Mouse (Mus musculus): ENCODE results near the gene Cat. TPM values are rescaled to one million over a fixed set of nuclear protein-coding genes. Genes with fewer than 3 reads are reported as not detected.

Cat gene
- polyA plus RNA-seq, 1 experiment from 2014 or later: 89.5 TPM

- Histone ChIP-seq H3K9me3 (no peaks in the 10 kb centered on the region), H3K27ac (no peak overlapping the region), H3K27me3 (ENCODE audit: insufficient read depth, poor library complexity, severe bottlenecking) (peaks cover 10% of the 10 kb centered on the region; the same call in 1 of the 2 replicates), H3K4me3 (no peak overlapping the region), H3K4me1 (peaks cover 14% of the 10 kb centered on the region), H3K36me3 (peaks cover 30% of the 10 kb centered on the region)
- DNase-seq (ENCODE audit: low spot score): no peak
- WGBS: 89% methylated on average over 8 of the region's 8 CpGs
Observed at GRCm38 (mm10) chr2:103450267-103450666, 34.7 kb downstream of the Cat start.

GRCm38 (mm10) chr2:103449813-103450212 lies 35.1 kb downstream of the Cat start:
- WGBS: 80% methylated on average over 7 of the region's 7 CpGs
- no peak for DNase-seq (ENCODE audit: low spot score)

GRCm38 (mm10) chr2:103448947-103449560 lies 35.9 kb downstream of the Cat start:
- Histone ChIP-seq H3K27ac (no peak overlapping the region), H3K36me3 (peaks cover 18% of the 10 kb centered on the region; the same call in 1 of the 2 replicates), H3K27me3 (ENCODE audit: insufficient read depth, poor library complexity, severe bottlenecking) (peaks cover 10% of the 10 kb centered on the region; the same call in 1 of the 2 replicates), H3K4me1 (peaks cover 20% of the 10 kb centered on the region), H3K9me3 (no peaks in the 10 kb centered on the region), H3K4me3 (no peak overlapping the region)
- WGBS: 44% methylated on average over 14 of the region's 14 CpGs
- DNase-seq (ENCODE audit: low spot score): no peak

More at GRCm38 (mm10) chr2:103449813-103450212, 35.1 kb downstream of the Cat start:
- H3K4me1 ChIP-seq: peaks cover 16% of the 10 kb centered on the region
- no peaks in the 10 kb centered on the region for H3K9me3 ChIP-seq
- peaks cover 26% of the 10 kb centered on the region for H3K36me3 ChIP-seq
- H3K27me3 ChIP-seq (ENCODE audit: insufficient read depth, poor library complexity, severe bottlenecking): peaks cover 10% of the 10 kb centered on the region; the same call in 1 of the 2 replicates
- no peak overlapping the region for H3K4me3 ChIP-seq
- H3K27ac ChIP-seq: no peak overlapping the region

- DNase-seq (ENCODE audit: low spot score): no peak
- Histone ChIP-seq H3K4me1 (peaks cover 20% of the 10 kb centered on the region), H3K9me3 (no peaks in the 10 kb centered on the region), H3K36me3 (no peaks in the 10 kb centered on the region), H3K27me3 (ENCODE audit: insufficient read depth, poor library complexity, severe bottlenecking) (peaks cover 10% of the 10 kb centered on the region; the same call in 1 of the 2 replicates), H3K27ac (no peak overlapping the region), H3K4me3 (no peak overlapping the region)
- WGBS: 82% methylated on average over 6 of the region's 6 CpGs
Observed at GRCm38 (mm10) chr2:103446326-103446725, 38.6 kb downstream of the Cat start.

GRCm38 (mm10) chr2:103445776-103446175 lies 39.2 kb downstream of the Cat start:
- Histone ChIP-seq H3K4me1 (peaks cover 20% of the 10 kb centered on the region), H3K4me3 (no peak overlapping the region), H3K36me3 (no peaks in the 10 kb centered on the region), H3K9me3 (no peaks in the 10 kb centered on the region), H3K27ac (no peak overlapping the region), H3K27me3 (ENCODE audit: insufficient read depth, poor library complexity, severe bottlenecking) (peaks cover 10% of the 10 kb centered on the region; the same call in 1 of the 2 replicates)
- WGBS: 55% methylated on average over 6 of the region's 6 CpGs
- DNase-seq (ENCODE audit: low spot score): no peak

- Histone ChIP-seq H3K27ac (peak overlapping the region; percentile 25; the same call in 1 of the 2 replicates), H3K4me1 (peaks cover 31% of the 10 kb centered on the region), H3K9me3 (no peaks in the 10 kb centered on the region), H3K4me3 (peak overlapping the region; percentile 42), H3K36me3 (no peaks in the 10 kb centered on the region), H3K27me3 (ENCODE audit: insufficient read depth, poor library complexity, severe bottlenecking) (no peaks in the 10 kb centered on the region)
- WGBS: 2% methylated on average over 12 of the region's 12 CpGs
- peak; percentile 92 for DNase-seq (ENCODE audit: low spot score)
Observed at GRCm38 (mm10) chr2:103439710-103440109, 45.2 kb downstream of the Cat start.

GRCm38 (mm10) chr2:103439071-103439622 lies 45.8 kb downstream of the Cat start:
- no peak for DNase-seq (ENCODE audit: low spot score)
- H3K9me3 ChIP-seq: no peaks in the 10 kb centered on the region
- H3K27me3 ChIP-seq (ENCODE audit: insufficient read depth, poor library complexity, severe bottlenecking): no peaks in the 10 kb centered on the region
- no peaks in the 10 kb centered on the region for H3K36me3 ChIP-seq
- no peak overlapping the region for H3K4me3 ChIP-seq
- 80% methylated on average over 11 of the region's 11 CpGs for WGBS
- peaks cover 28% of the 10 kb centered on the region for H3K4me1 ChIP-seq
- peak overlapping the region; percentile 25; the same call in 1 of the 2 replicates for H3K27ac ChIP-seq

- Histone ChIP-seq H3K4me1 (peaks cover 41% of the 10 kb centered on the region), H3K27ac (peak overlapping the region; percentile 81; the same call in 1 of the 2 replicates), H3K36me3 (no peaks in the 10 kb centered on the region), H3K4me3 (no peak overlapping the region), H3K27me3 (ENCODE audit: insufficient read depth, poor library complexity, severe bottlenecking) (no peaks in the 10 kb centered on the region), H3K9me3 (no peaks in the 10 kb centered on the region)
- WGBS: 51% methylated on average over 5 of the region's 5 CpGs
- DNase-seq (ENCODE audit: low spot score): no peak
Observed at GRCm38 (mm10) chr2:103436534-103436933, 48.4 kb downstream of the Cat start.

- H3K4me3 ChIP-seq: no peak overlapping the region
- no peak for DNase-seq (ENCODE audit: low spot score)
- H3K27me3 ChIP-seq (ENCODE audit: insufficient read depth, poor library complexity, severe bottlenecking): no peaks in the 10 kb centered on the region
- WGBS: 77% methylated on average over 2 of the region's 2 CpGs
- no peak overlapping the region for H3K27ac ChIP-seq
- peaks cover 42% of the 10 kb centered on the region for H3K4me1 ChIP-seq
- H3K36me3 ChIP-seq: no peaks in the 10 kb centered on the region
- H3K9me3 ChIP-seq: no peaks in the 10 kb centered on the region
Observed at GRCm38 (mm10) chr2:103435110-103435509, 49.9 kb downstream of the Cat start.

GRCm38 (mm10) chr2:103432695-103433275 lies 52.2 kb downstream of the Cat start:
- H3K36me3 ChIP-seq: no peaks in the 10 kb centered on the region
- no peak overlapping the region for H3K27ac ChIP-seq
- peaks cover 35% of the 10 kb centered on the region for H3K4me1 ChIP-seq
- no peaks in the 10 kb centered on the region for H3K9me3 ChIP-seq
- DNase-seq (ENCODE audit: low spot score): no peak
- H3K27me3 ChIP-seq (ENCODE audit: insufficient read depth, poor library complexity, severe bottlenecking): no peaks in the 10 kb centered on the region
- WGBS: 36% methylated on average over 8 of the region's 8 CpGs
- H3K4me3 ChIP-seq: no peak overlapping the region

- no peaks in the 10 kb centered on the region for H3K36me3 ChIP-seq
- peaks cover 20% of the 10 kb centered on the region for H3K4me1 ChIP-seq
- no peak for DNase-seq (ENCODE audit: low spot score)
- no peaks in the 10 kb centered on the region for H3K9me3 ChIP-seq
- WGBS: 35% methylated on average over 1 of the region's 1 CpGs
- H3K27ac ChIP-seq: no peak overlapping the region
- H3K4me3 ChIP-seq: no peak overlapping the region
- H3K27me3 ChIP-seq (ENCODE audit: insufficient read depth, poor library complexity, severe bottlenecking): no peaks in the 10 kb centered on the region
Observed at GRCm38 (mm10) chr2:103430712-103431111, 54.2 kb downstream of the Cat start.

GRCm38 (mm10) chr2:103428356-103428755 lies 56.6 kb downstream of the Cat start:
- Histone ChIP-seq H3K36me3 (no peaks in the 10 kb centered on the region), H3K4me3 (no peak overlapping the region), H3K4me1 (peaks cover 28% of the 10 kb centered on the region), H3K27me3 (ENCODE audit: insufficient read depth, poor library complexity, severe bottlenecking) (no peaks in the 10 kb centered on the region), H3K9me3 (no peaks in the 10 kb centered on the region), H3K27ac (peak overlapping the region; percentile 0; the same call in 1 of the 2 replicates)
- 83% methylated on average over 3 of the region's 3 CpGs for WGBS
- DNase-seq (ENCODE audit: low spot score): no peak

- H3K27ac ChIP-seq: no peak overlapping the region
- DNase-seq (ENCODE audit: low spot score): no peak
- peaks cover 20% of the 10 kb centered on the region; the same call in 1 of the 2 replicates for H3K4me1 ChIP-seq
- 62% methylated on average over 11 of the region's 11 CpGs for WGBS
- H3K9me3 ChIP-seq: no peaks in the 10 kb centered on the region
- H3K27me3 ChIP-seq (ENCODE audit: insufficient read depth, poor library complexity, severe bottlenecking): no peaks in the 10 kb centered on the region
- H3K36me3 ChIP-seq: no peaks in the 10 kb centered on the region
- no peak overlapping the region for H3K4me3 ChIP-seq
Observed at GRCm38 (mm10) chr2:103425456-103426063, 59.4 kb downstream of the Cat start.
